Mouse (Mus musculus): ENCODE results near the gene Pigx.

- TF ChIP-seq CTCF (IDR thresholded peaks at IDR 0.05; ENCODE audit: extremely low read depth, insufficient read depth, insufficient read length, insufficient replicate concordance) (no peak), POLR2A (IDR thresholded peaks at IDR 0.05; ENCODE audit: low read depth, low read length) (no peak)
Observed at GRCm38 (mm10) chr16:32058817-32059216, 40.7 kb downstream of the Pigx start.
